Mouse (Mus musculus) heart, postnatal 0 days (tissue): ENCODE measurements around the gene Rnf19b. TPM values are rescaled to one million over a fixed set of nuclear protein-coding genes. Genes with fewer than 3 reads are reported as not detected.

Source experiments
- ATAC-seq: fragments of 200-750 bp; cut with Nextera tagmentation; 2 replicates; pipeline ENCODE4 v1.8.0; 2017; ENCODE audit warnings: low read depth, moderate number of reproducible peaks, moderate library complexity; ENCODE audit not compliant: insufficient read depth
- DNase-seq: peaks from one replicate; pipeline ENCODE4 v3.0.0-alpha.2; 2016; ENCODE audit warnings: low spot score
- H3K27ac ChIP-seq: fragments of 300-500 bp; sonication (generic); 2 replicates; pipeline ENCODE4 v1.5.1; 2014; ENCODE audit warnings: low read depth, mild to moderate bottlenecking
- H3K27me3 ChIP-seq: fragments of 300-500 bp; sonication (generic); 2 replicates; pipeline ENCODE4 v1.6.1; 2014; ENCODE audit warnings: low read length, mixed read lengths; ENCODE audit not compliant: control insufficient read depth, insufficient read depth
- H3K36me3 ChIP-seq: fragments of 300-500 bp; sonication (generic); replicated peaks from 2 replicates; pipeline ENCODE4 v1.6.1; 2014; ENCODE audit warnings: low read length, mixed read lengths; ENCODE audit not compliant: control insufficient read depth, insufficient read depth
- H3K4me1 ChIP-seq: fragments of 300-500 bp; sonication (generic); 2 replicates; pipeline ENCODE4 v1.6.1; 2014; ENCODE audit warnings: antibody characterized with exemption; ENCODE audit not compliant: control insufficient read depth, insufficient read depth
- H3K4me2 ChIP-seq: fragments of 300-500 bp; sonication (generic); 2 replicates; pipeline ENCODE4 v1.6.1; 2014; ENCODE audit warnings: low read depth, mild to moderate bottlenecking, low read length, moderate library complexity
- H3K4me3 ChIP-seq: fragments of 300-500 bp; sonication (generic); 2 replicates; pipeline ENCODE4 v1.5.1; 2014; ENCODE audit warnings: low read depth, low read length
- H3K9ac ChIP-seq: fragments of 300-500 bp; sonication (generic); replicated peaks from 2 replicates; pipeline ENCODE4 v1.6.1; 2014; ENCODE audit warnings: low read depth, low read length, mixed read lengths
- H3K9me3 ChIP-seq: fragments of 300-500 bp; sonication (generic); replicated peaks from 2 replicates; pipeline ENCODE4 v1.6.1; 2016; ENCODE audit warnings: low read length; ENCODE audit not compliant: control insufficient read depth
- CTCF ChIP-seq: IDR thresholded peaks from 2 replicates; pipeline ENCODE4 v1.5.1; 2016; ENCODE audit warnings: antibody characterized with exemption, control low read depth, low read depth
- EP300 ChIP-seq: IDR thresholded peaks from 2 replicates; pipeline ENCODE4 v1.6.1; 2016; ENCODE audit warnings: antibody characterized with exemption, low read depth
- WGBS: fragments of 180-500 bp; shearing (Covaris S2); extraction: QIAGEN DNeasy Blood & Tissue Kit; methylation state at CpG from one replicate; pipeline ENCODE4 v1.1.7; 2014; 5-methylcytosine and 5-hydroxymethylcytosine counted together
- polyA plus RNA-seq: library from polyadenylated mRNA; unstranded; fragments of >200 nt; fragmentation: Nextera tagmentation; extraction: Ambion mirVana; gene quantifications from 2 replicates; pipeline ENCODE4 v1.2.1, GENCODE M21; 2015
- total RNA-seq: library from RNA; depleted of rRNA; stranded (reverse); fragments of >200 nt; gene quantifications from 2 replicates; pipeline ENCODE4 v1.2.3, GENCODE M21; 2014; ENCODE audit warnings: low replicate concordance

Rnf19b gene
- total and polyA plus RNA-seq, 2 experiments from 2014 or later: 7.2 to 46.0 TPM

- no peak for ATAC-seq
- WGBS: 78% methylated on average over 5 of the region's 5 CpGs
- TF ChIP-seq EP300 (no peak), CTCF (no peak)
Observed at GRCm38 (mm10) chr4:129067638-129068415, 9.8 kb downstream of the Rnf19b start.

GRCm38 (mm10) chr4:129068848-129069247, 10.8 kb downstream of the Rnf19b start:
- WGBS: 88% methylated on average over 4 of the region's 4 CpGs
- Histone ChIP-seq H3K4me1 (peaks cover 8% of the 10 kb centered on the region; the same call in 1 of the 2 replicates), H3K4me2 (no peak overlapping the region), H3K4me3 (no peak overlapping the region), H3K9me3 (no peaks in the 10 kb centered on the region), H3K36me3 (peaks cover 12% of the 10 kb centered on the region; the same call in 1 of the 2 replicates), H3K27ac (no peak overlapping the region), H3K27me3 (no peaks in the 10 kb centered on the region), H3K9ac (no peak overlapping the region)
- DNase-seq (no peak), ATAC-seq (no peak)
- TF ChIP-seq CTCF: no peak
- no peak for TF ChIP-seq EP300

More at GRCm38 (mm10) chr4:129067638-129068415, 9.8 kb downstream of the Rnf19b start:
- DNase-seq: no peak
- Histone ChIP-seq H3K9me3 (no peaks in the 10 kb centered on the region), H3K27ac (no peak overlapping the region), H3K4me2 (no peak overlapping the region), H3K36me3 (0 out of 2 replicates have a peak, but pooled peaks cover 1% of the 10 kb centered on the region), H3K9ac (no peak overlapping the region), H3K4me1 (peaks cover 8% of the 10 kb centered on the region; the same call in 1 of the 2 replicates), H3K4me3 (no peak overlapping the region), H3K27me3 (no peaks in the 10 kb centered on the region)

GRCm38 (mm10) chr4:129079126-129079525, 21.1 kb downstream of the Rnf19b start:
- Histone ChIP-seq H3K36me3 (peaks cover 72% of the 10 kb centered on the region), H3K4me1 (no peaks in the 10 kb centered on the region), H3K9me3 (no peaks in the 10 kb centered on the region), H3K9ac (no peak overlapping the region), H3K4me2 (no peak overlapping the region), H3K27me3 (no peaks in the 10 kb centered on the region), H3K4me3 (no peak overlapping the region), H3K27ac (no peak overlapping the region)
- ATAC-seq (no peak), DNase-seq (no peak)
- 87% methylated on average over 9 of the region's 9 CpGs for WGBS
- no peak for TF ChIP-seq CTCF
- no peak for TF ChIP-seq EP300

GRCm38 (mm10) chr4:129081041-129081440, 23.0 kb downstream of the Rnf19b start:
- WGBS: 79% methylated on average over 7 of the region's 7 CpGs
- TF ChIP-seq EP300: no peak
- TF ChIP-seq CTCF: no peak
- Histone ChIP-seq H3K4me3 (no peak overlapping the region), H3K27ac (no peak overlapping the region), H3K9me3 (no peaks in the 10 kb centered on the region), H3K9ac (no peak overlapping the region), H3K4me1 (no peaks in the 10 kb centered on the region), H3K36me3 (peaks cover 69% of the 10 kb centered on the region), H3K27me3 (no peaks in the 10 kb centered on the region), H3K4me2 (no peak overlapping the region)
- ATAC-seq (no peak), DNase-seq (no peak)

- H3K4me1 ChIP-seq: no peaks in the 10 kb centered on the region
- H3K27ac ChIP-seq: no peak overlapping the region
- no peak overlapping the region for H3K4me2 ChIP-seq
- H3K27me3 ChIP-seq: 0 out of 2 replicates have a peak, but pooled peaks cover under 1% of the 10 kb centered on the region
- no peak overlapping the region for H3K4me3 ChIP-seq
- no peak for DNase-seq
- ATAC-seq: no peak
- no peaks in the 10 kb centered on the region for H3K9me3 ChIP-seq
- no peak overlapping the region for H3K9ac ChIP-seq
- WGBS: 87% methylated on average over 6 of the region's 6 CpGs
- peaks cover 66% of the 10 kb centered on the region for H3K36me3 ChIP-seq
- TF ChIP-seq EP300 (no peak), CTCF (no peak)
Observed at GRCm38 (mm10) chr4:129081512-129081911, 23.4 kb downstream of the Rnf19b start.
